Mouse (Mus musculus) heart, postnatal 0 days (tissue): ENCODE data around the gene Acsl5.

ENCODE experiments used
- CTCF ChIP-seq: IDR thresholded peaks from 2 replicates; pipeline ENCODE4 v1.5.1; 2016; ENCODE audit warnings: antibody characterized with exemption, control low read depth, low read depth
- EP300 ChIP-seq: IDR thresholded peaks from 2 replicates; pipeline ENCODE4 v1.6.1; 2016; ENCODE audit warnings: antibody characterized with exemption, low read depth

DNA sequence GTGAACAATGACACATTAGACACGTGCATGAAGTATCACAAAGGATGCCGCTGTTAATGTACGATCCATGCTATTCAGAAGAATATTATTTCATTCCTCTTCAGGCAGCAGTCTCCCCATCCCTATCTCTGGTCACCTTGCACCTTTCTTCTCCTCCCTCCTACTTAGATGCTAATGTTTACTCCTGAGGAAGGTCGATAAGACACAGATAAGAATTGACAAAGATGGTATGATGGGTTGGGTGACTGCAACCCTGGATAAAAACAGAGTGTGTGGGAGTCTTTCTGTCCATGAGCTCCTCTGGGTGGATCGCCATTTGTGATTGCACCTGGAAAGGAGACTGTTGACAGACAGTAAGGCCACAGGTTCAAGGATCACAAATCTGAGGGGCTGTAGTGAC is 6.8 kb downstream of the Acsl5 start:
- TF ChIP-seq CTCF (no peak), EP300 (no peak)
